Mouse (Mus musculus): ENCODE data around the gene Gm10190. TPM values are rescaled to one million over a fixed set of nuclear protein-coding genes. Genes with fewer than 3 reads are reported as not detected.

The Gm10190 gene
- total RNA-seq, 2 experiments from 2014 or later, result not detected

Other genes starting within 250 kb of the Gm10190 start
- 6.3 and 8.2 TPM in 2 replicates for gene Galm, start 246.1 kb downstream of the Gm10190 start, total RNA-seq (2015)
- gene Galm, start 246.1 kb downstream of the Gm10190 start, total RNA-seq (2017), result 3.0 and 5.1 TPM in 2 replicates
- 288 and 324 TPM in 2 replicates for gene Srsf7, start 166.2 kb downstream of the Gm10190 start, total RNA-seq (2015)
- gene Srsf7, start 166.2 kb downstream of the Gm10190 start, total RNA-seq (2017), result 271 and 290 TPM in 2 replicates
- gene Ttc39d, start 166.1 kb downstream of the Gm10190 start, total RNA-seq (2015), result not detected in 2 replicates
- 0.15 TPM in 1 of 2 replicates, not detected in the other for gene Ttc39d, start 166.1 kb downstream of the Gm10190 start, total RNA-seq (2017)
- 13.7 and 21.6 TPM in 2 replicates for gene Gemin6, start 149.1 kb downstream of the Gm10190 start, total RNA-seq (2015)
- gene Gemin6, start 149.1 kb downstream of the Gm10190 start, total RNA-seq (2017), result 13.4 and 16.2 TPM in 2 replicates
- gene Morn2, start 83.3 kb downstream of the Gm10190 start, total RNA-seq (2015), result 1.6 and 7.1 TPM in 2 replicates
- gene Morn2, start 83.3 kb downstream of the Gm10190 start, total RNA-seq (2017), result 0.77 and 1.4 TPM in 2 replicates
- gene Dhx57, start 83.1 kb downstream of the Gm10190 start, total RNA-seq (2015), result 12.2 TPM in 2 replicates
- gene Dhx57, start 83.1 kb downstream of the Gm10190 start, total RNA-seq (2017), result 18.2 and 20.9 TPM in 2 replicates
- gene Arhgef33, start 66.1 kb downstream of the Gm10190 start, total RNA-seq (2015), result 0.57 TPM in 1 of 2 replicates, not detected in the other
- not detected in 2 replicates for gene Arhgef33, start 66.1 kb downstream of the Gm10190 start, total RNA-seq (2017)
- gene Sos1, start 106.9 kb upstream of the Gm10190 start, total RNA-seq (2015), result 16.4 and 17.2 TPM in 2 replicates
- 6.1 and 10.0 TPM in 2 replicates for gene Sos1, start 106.9 kb upstream of the Gm10190 start, total RNA-seq (2017)
- gene Cdkl4, start 204.3 kb upstream of the Gm10190 start, total RNA-seq (2015), result 0.32 and 2.2 TPM in 2 replicates
- 0.40 and 0.65 TPM in 2 replicates for gene Cdkl4, start 204.3 kb upstream of the Gm10190 start, total RNA-seq (2017)

Data from megakaryocyte, adult 5-6 weeks (primary cell).